Mouse (Mus musculus) neural tube, embryonic 14.5 days (tissue): Measurements from ENCODE around the gene Ppp1r10. TPM values are rescaled to one million over a fixed set of nuclear protein-coding genes. Genes with fewer than 3 reads are reported as not detected.

Source experiments
- ATAC-seq: fragments of 200-750 bp; cut with Nextera tagmentation; 2 replicates; pipeline ENCODE4 v1.8.0; 2017; ENCODE audit warnings: low read depth, mild to moderate bottlenecking, moderate TSS enrichment, moderate library complexity
- H3K27ac ChIP-seq: fragments of 300-500 bp; sonication (generic); 2 replicates; pipeline ENCODE4 v1.5.1; 2014; ENCODE audit warnings: low read depth, mild to moderate bottlenecking, control low read depth, low read length, moderate library complexity, mixed read lengths
- H3K27me3 ChIP-seq: fragments of 300-500 bp; sonication (generic); 2 replicates; pipeline ENCODE4 v1.6.1; 2014; ENCODE audit warnings: low read length; ENCODE audit not compliant: control insufficient read depth, insufficient read depth
- H3K36me3 ChIP-seq: fragments of 300-500 bp; sonication (generic); 2 replicates; pipeline ENCODE4 v1.6.1; 2014; ENCODE audit warnings: low read length, mixed read lengths; ENCODE audit not compliant: control insufficient read depth, insufficient read depth
- H3K4me1 ChIP-seq: fragments of 300-500 bp; sonication (generic); 2 replicates; pipeline ENCODE4 v1.6.1; 2014; ENCODE audit warnings: low read length; ENCODE audit not compliant: control insufficient read depth, insufficient read depth
- H3K4me2 ChIP-seq: fragments of 300-500 bp; sonication (generic); 2 replicates; pipeline ENCODE4 v1.6.1; 2014; ENCODE audit warnings: mild to moderate bottlenecking, low read depth, low read length, control low read depth
- H3K4me3 ChIP-seq: fragments of 300-500 bp; sonication (generic); 2 replicates; pipeline ENCODE4 v1.5.1; 2014; ENCODE audit warnings: low read depth, low read length, control low read depth, mixed read lengths
- H3K9ac ChIP-seq: fragments of 300-500 bp; sonication (generic); replicated peaks from 2 replicates; pipeline ENCODE4 v1.6.1; 2014; ENCODE audit warnings: low read depth, mild to moderate bottlenecking, control low read depth, low read length, mixed read lengths
- H3K9me3 ChIP-seq: fragments of 300-500 bp; sonication (generic); 2 replicates; pipeline ENCODE4 v1.6.1; 2016; ENCODE audit warnings: low read length; ENCODE audit not compliant: control insufficient read depth
- WGBS: fragments of 180-500 bp; shearing (Covaris S2); extraction: QIAGEN DNeasy Blood & Tissue Kit; methylation state at CpG from one replicate; pipeline ENCODE4 v1.1.7; 2014; 5-methylcytosine and 5-hydroxymethylcytosine counted together
- polyA plus RNA-seq: library from polyadenylated mRNA; unstranded; fragments of >200 nt; fragmentation: Nextera tagmentation; extraction: Ambion mirVana; gene quantifications from 2 replicates; pipeline ENCODE4 v1.2.1, GENCODE M21; 2014

Ppp1r10 gene
- polyA plus RNA-seq, 1 experiment from 2014 or later, result 31.9 TPM

GRCm38 (mm10) chr17:35873774-35874519 lies 42.3 kb upstream of the Ppp1r10 start:
- WGBS, result 32% methylated on average over 21 of the region's 21 CpGs
- H3K36me3 ChIP-seq, result peaks cover 19% of the 10 kb centered on the region
- H3K9me3 ChIP-seq, result no peaks in the 10 kb centered on the region
- H3K9ac ChIP-seq, result no peak overlapping the region
- no peak overlapping the region; the same call in 1 of the 2 replicates for H3K4me2 ChIP-seq
- no peaks in the 10 kb centered on the region for H3K27me3 ChIP-seq
- peak; percentile 45; the same call in 1 of the 2 replicates for ATAC-seq
- no peak overlapping the region for H3K4me3 ChIP-seq
- H3K4me1 ChIP-seq, result peaks cover 31% of the 10 kb centered on the region
- 0 out of 2 replicates have a peak overlapping the region, but pooled peaks have one; percentile 44 for H3K27ac ChIP-seq

- Histone ChIP-seq H3K4me3 (no peak overlapping the region), H3K9me3 (no peaks in the 10 kb centered on the region), H3K9ac (no peak overlapping the region), H3K27ac (no peak overlapping the region), H3K4me1 (peaks cover 27% of the 10 kb centered on the region), H3K27me3 (no peaks in the 10 kb centered on the region), H3K4me2 (no peak overlapping the region), H3K36me3 (peaks cover 19% of the 10 kb centered on the region)
- 93% methylated on average over 6 of the region's 6 CpGs for WGBS
- no peak for ATAC-seq
Observed at GRCm38 (mm10) chr17:35874721-35875120, 41.5 kb upstream of the Ppp1r10 start.

GRCm38 (mm10) chr17:35879245-35880057 lies 36.8 kb upstream of the Ppp1r10 start, which contains the start of gene Dhx16:
TSS of gene Dhx16 (plus strand) at chr17:35879819.
- Histone ChIP-seq H3K27ac (peak within 1 kb of the TSS; percentile 67), H3K4me1 (peaks cover 9% of the 10 kb centered on the region), H3K36me3 (peaks cover 35% of the 10 kb centered on the region), H3K9me3 (no peaks in the 10 kb centered on the region), H3K4me2 (peak within 1 kb of the TSS; percentile 57), H3K4me3 (peak within 1 kb of the TSS; percentile 94), H3K27me3 (no peaks in the 10 kb centered on the region), H3K9ac (peak within 1 kb of the TSS; percentile 83)
- 6% methylated on average over 66 of the region's 66 CpGs for WGBS
- peak; percentile 93 for ATAC-seq

GRCm38 (mm10) chr17:35882924-35883323 lies 33.3 kb upstream of the Ppp1r10 start:
- H3K36me3 ChIP-seq, result peaks cover 52% of the 10 kb centered on the region
- H3K9me3 ChIP-seq, result no peaks in the 10 kb centered on the region
- H3K9ac ChIP-seq, result no peak overlapping the region
- H3K4me3 ChIP-seq, result no peak overlapping the region
- 95% methylated on average over 17 of the region's 17 CpGs for WGBS
- H3K4me2 ChIP-seq, result no peak overlapping the region
- peaks cover 9% of the 10 kb centered on the region for H3K4me1 ChIP-seq
- no peak overlapping the region for H3K27ac ChIP-seq
- H3K27me3 ChIP-seq, result no peaks in the 10 kb centered on the region
- no peak for ATAC-seq

DNA sequence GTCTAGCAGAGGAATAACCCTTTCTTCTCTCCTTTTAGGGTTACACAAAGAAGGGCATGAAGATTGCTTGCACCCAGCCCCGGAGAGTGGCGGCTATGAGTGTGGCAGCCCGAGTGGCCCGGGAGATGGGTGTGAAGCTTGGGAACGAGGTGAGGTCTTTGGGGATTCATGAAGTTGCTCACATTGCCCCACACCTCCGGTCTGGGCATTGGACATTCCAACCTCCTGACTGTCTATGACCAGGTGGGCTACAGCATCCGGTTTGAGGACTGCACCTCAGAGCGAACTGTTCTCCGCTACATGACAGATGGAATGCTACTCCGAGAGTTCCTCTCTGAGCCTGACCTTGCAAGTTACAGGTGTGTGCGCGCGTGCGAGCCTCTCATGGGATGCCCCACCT lies 32.5 kb upstream of the Ppp1r10 start:
- no peak for ATAC-seq
- H3K9ac ChIP-seq, result no peak overlapping the region
- no peak overlapping the region for H3K27ac ChIP-seq
- WGBS, result 95% methylated on average over 14 of the region's 14 CpGs
- no peak overlapping the region for H3K4me3 ChIP-seq
- H3K36me3 ChIP-seq, result peaks cover 61% of the 10 kb centered on the region
- no peak overlapping the region for H3K4me2 ChIP-seq
- peaks cover 9% of the 10 kb centered on the region for H3K4me1 ChIP-seq
- no peaks in the 10 kb centered on the region for H3K9me3 ChIP-seq
- H3K27me3 ChIP-seq, result no peaks in the 10 kb centered on the region

DNA sequence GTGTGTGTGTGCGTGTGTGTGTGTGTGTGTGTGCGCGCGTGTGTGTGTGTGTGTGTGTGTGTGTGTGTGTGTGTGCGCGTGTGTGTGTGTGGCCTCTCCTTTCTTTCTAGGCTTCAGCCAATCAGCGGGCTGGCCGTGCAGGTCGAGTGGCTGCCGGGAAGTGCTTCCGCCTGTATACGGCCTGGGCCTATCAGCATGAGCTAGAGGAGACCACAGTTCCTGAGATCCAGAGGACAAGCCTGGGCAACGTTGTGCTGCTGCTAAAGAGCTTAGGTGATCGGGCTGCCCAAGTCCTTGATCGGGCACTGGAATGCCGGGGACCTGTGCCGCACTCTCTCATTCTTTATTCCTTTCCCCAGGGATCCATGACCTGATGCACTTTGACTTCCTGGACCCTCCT lies 28.5 kb upstream of the Ppp1r10 start:
- H3K27me3 ChIP-seq, result no peaks in the 10 kb centered on the region
- 82% methylated on average over 14 of the region's 17 CpGs for WGBS
- no peaks in the 10 kb centered on the region for H3K9me3 ChIP-seq
- no peaks in the 10 kb centered on the region for H3K4me1 ChIP-seq
- H3K4me2 ChIP-seq, result no peak overlapping the region
- H3K27ac ChIP-seq, result no peak overlapping the region
- no peak overlapping the region for H3K9ac ChIP-seq
- peaks cover 80% of the 10 kb centered on the region for H3K36me3 ChIP-seq
- no peak for ATAC-seq
- H3K4me3 ChIP-seq, result no peak overlapping the region

- under 1% methylated on average over 75 of the region's 86 CpGs for WGBS
- Histone ChIP-seq H3K9ac (peak within 1 kb of the TSS; percentile 76), H3K4me3 (peak within 1 kb of the TSS; percentile 78), H3K27me3 (no peaks in the 10 kb centered on the region), H3K4me2 (peak within 1 kb of the TSS; percentile 100), H3K36me3 (peaks cover 51% of the 10 kb centered on the region), H3K27ac (peak within 1 kb of the TSS; percentile 95), H3K9me3 (no peaks in the 10 kb centered on the region), H3K4me1 (peaks cover 13% of the 10 kb centered on the region)
- ATAC-seq, result peak; percentile 92
Observed at GRCm38 (mm10) chr17:35896781-35897643, 19.2 kb upstream of the Ppp1r10 start, which contains the start of gene 2310061I04Rik. TSS of gene 2310061I04Rik (minus strand) at chr17:35897431.

GRCm38 (mm10) chr17:35897644-35898573 lies 18.3 kb upstream of the Ppp1r10 start:
- H3K9ac ChIP-seq, result peak overlapping the region; percentile 37; the same call in 1 of the 2 replicates
- H3K27me3 ChIP-seq, result no peaks in the 10 kb centered on the region
- 47% methylated on average over 23 of the region's 23 CpGs for WGBS
- no peaks in the 10 kb centered on the region for H3K9me3 ChIP-seq
- peak overlapping the region; percentile 78 for H3K4me3 ChIP-seq
- peak overlapping the region; percentile 100 for H3K4me2 ChIP-seq
- peaks cover 49% of the 10 kb centered on the region for H3K36me3 ChIP-seq
- peak; percentile 45 for ATAC-seq
- H3K27ac ChIP-seq, result peak overlapping the region; percentile 95; the same call in 1 of the 2 replicates
- peaks cover 13% of the 10 kb centered on the region for H3K4me1 ChIP-seq
